Mouse (Mus musculus) cerebellum, adult 2 months (tissue): Measurements from ENCODE around the gene Scarf2. TPM values are rescaled to one million over a fixed set of nuclear protein-coding genes. Genes with fewer than 3 reads are reported as not detected.
A peak's percentile ranks its signal among the peaks of the same experiment; 100 is the strongest.

Experiments used
- DNase-seq, 2 experiments: peaks; one replicate each; pipeline ENCODE4 v3.0.0; 2021
- H3K27ac ChIP-seq: fragments of 200-500 bp; 2 replicates; pipeline ENCODE4 v1.5.1; 2012; ENCODE audit warnings: low read length, control low read depth, inconsistent platforms; ENCODE audit not compliant: insufficient read depth
- H3K27me3 ChIP-seq: fragments of 200-500 bp; 2 replicates; pipeline ENCODE4 v1.6.1; 2012; ENCODE audit warnings: inconsistent platforms, mild to moderate bottlenecking, low read length, moderate library complexity; ENCODE audit not compliant: control insufficient read depth, insufficient read depth
- H3K4me1 ChIP-seq: fragments of 200-500 bp; 2 replicates; pipeline ENCODE4 v1.6.1; 2011; ENCODE audit warnings: low read length; ENCODE audit not compliant: control insufficient read depth, insufficient read depth
- H3K4me3 ChIP-seq: fragments of 200-500 bp; replicated peaks from 2 replicates; pipeline ENCODE3; 2011; ENCODE audit warnings: mild to moderate bottlenecking, low read depth, low read length, control low read depth; ENCODE audit not compliant: insufficient read depth
- CTCF ChIP-seq: fragments of 200-500 bp; IDR thresholded peaks from 2 replicates; pipeline ENCODE4 v1.5.1; 2011; ENCODE audit warnings: low read depth, mild to moderate bottlenecking, control low read depth, low read length, moderate library complexity, borderline replicate concordance; ENCODE audit not compliant: insufficient read depth
- POLR2A ChIP-seq: fragments of 200-500 bp; IDR thresholded peaks from 2 replicates; pipeline ENCODE4 v1.6.1; 2011; ENCODE audit warnings: low read length, control low read depth, borderline replicate concordance; ENCODE audit not compliant: insufficient read depth
- WGBS: fragments of 180-500 bp; shearing (Covaris S2); methylation state at CpG from one replicate; pipeline ENCODE4 v1.1.7; 2018; 5-methylcytosine and 5-hydroxymethylcytosine counted together
- polyA plus RNA-seq: library from polyadenylated mRNA; depleted of rRNA; stranded (reverse); fragments of >200 nt; gene quantifications from 2 replicates; pipeline ENCODE4 v1.2.3, GENCODE M21; 2012

Scarf2 gene
- polyA plus RNA-seq, 1 experiment, result 2.1 TPM

- WGBS, result 6% methylated on average over 18 of the region's 18 CpGs
- H3K27me3 ChIP-seq, result peaks cover 2% of the 10 kb centered on the region; the same call in 1 of the 2 replicates
- DNase-seq, result no peak
- H3K27ac ChIP-seq, result no peak overlapping the region
- H3K4me3 ChIP-seq, result peak overlapping the region; percentile 25
- TF ChIP-seq POLR2A (no peak), CTCF (no peak)
- peaks cover 9% of the 10 kb centered on the region for H3K4me1 ChIP-seq
These were observed 5.4 kb downstream of the Scarf2 start for GRCm38 (mm10) chr16:17802456-17802838.

- 4% methylated on average over 83 of the region's 83 CpGs for WGBS
- H3K4me1 ChIP-seq, result peaks cover 9% of the 10 kb centered on the region
- peaks cover 1% of the 10 kb centered on the region; the same call in 1 of the 2 replicates for H3K27me3 ChIP-seq
- TF ChIP-seq POLR2A, result no peak
- TF ChIP-seq CTCF, result no peak
- peak overlapping the region; percentile 25 for H3K4me3 ChIP-seq
- DNase-seq, result peak in 1 of 2 experiments; percentile 51
- no peak overlapping the region for H3K27ac ChIP-seq
These were observed 6.0 kb downstream of the Scarf2 start for GRCm38 (mm10) chr16:17802839-17803674.

DNA sequence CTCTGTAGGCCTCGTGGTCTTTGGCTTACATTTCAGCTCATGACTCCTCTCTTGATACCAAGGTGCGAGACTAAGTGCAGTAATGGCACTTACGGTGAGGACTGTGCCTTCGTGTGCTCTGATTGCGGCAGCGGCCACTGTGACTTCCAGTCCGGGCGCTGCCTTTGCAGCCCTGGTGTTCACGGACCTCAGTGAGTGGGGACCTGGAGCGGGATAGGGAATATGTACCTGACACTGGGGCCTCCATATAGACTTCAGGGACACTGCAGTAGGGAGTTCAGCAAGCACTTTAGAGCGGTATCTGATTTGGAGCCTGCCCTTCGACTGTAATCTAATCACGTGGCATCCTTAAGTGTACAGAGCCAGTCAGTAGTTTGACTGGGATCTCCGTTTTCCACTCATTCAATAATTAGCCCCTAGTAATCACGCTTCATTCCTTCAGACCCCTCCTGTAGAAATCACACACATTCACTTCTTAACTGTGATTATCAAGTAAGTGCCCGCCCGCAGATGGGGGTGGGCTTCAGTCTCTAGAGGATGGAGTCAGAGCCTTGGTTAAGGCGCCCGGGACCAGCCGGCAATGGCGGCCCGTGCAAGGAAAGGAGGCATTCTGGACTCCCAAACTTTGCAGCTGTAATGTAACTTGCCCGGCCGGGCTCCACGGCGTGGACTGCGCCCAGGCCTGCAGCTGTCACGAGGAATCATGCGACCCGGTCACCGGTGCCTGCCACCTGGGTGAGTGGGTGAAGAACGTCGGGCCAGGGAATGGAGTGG is 6.8 kb downstream of the Scarf2 start:
- 37% methylated on average over 33 of the region's 33 CpGs for WGBS
- Histone ChIP-seq H3K27me3 (peaks cover 1% of the 10 kb centered on the region; the same call in 1 of the 2 replicates), H3K27ac (no peak overlapping the region), H3K4me1 (peaks cover 9% of the 10 kb centered on the region), H3K4me3 (no peak overlapping the region)
- DNase-seq, result no peak
- TF ChIP-seq POLR2A, result no peak
- TF ChIP-seq CTCF, result no peak

DNA sequence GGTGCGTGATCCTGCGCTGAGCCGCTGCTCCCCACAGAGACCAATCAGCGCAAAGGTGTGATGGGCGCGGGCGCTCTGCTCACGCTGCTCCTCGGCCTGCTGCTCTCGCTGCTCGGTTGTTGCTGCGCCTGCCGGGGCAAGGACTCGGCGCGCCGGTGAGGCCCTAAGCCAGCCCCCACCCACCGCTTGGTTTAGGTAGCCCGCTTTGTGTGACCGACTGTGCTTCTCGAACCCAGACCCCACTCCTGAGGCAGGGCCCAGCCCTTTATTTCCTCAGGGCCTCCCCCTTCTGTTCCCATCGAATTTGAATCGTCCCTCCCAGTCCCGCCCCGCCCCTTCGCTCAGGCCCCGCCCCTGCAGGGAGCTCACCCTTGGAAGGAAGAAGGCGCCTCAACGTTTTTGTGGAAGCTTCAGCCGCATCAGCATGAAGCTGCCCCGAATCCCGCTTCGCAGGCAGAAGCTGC is 7.4 kb downstream of the Scarf2 start:
- TF ChIP-seq CTCF (no peak), POLR2A (no peak)
- H3K27me3 ChIP-seq, result peaks cover 1% of the 10 kb centered on the region; the same call in 1 of the 2 replicates
- peaks cover 9% of the 10 kb centered on the region for H3K4me1 ChIP-seq
- H3K27ac ChIP-seq, result no peak overlapping the region
- DNase-seq, result peak in 1 of 2 experiments; percentile 40
- WGBS, result 9% methylated on average over 33 of the region's 33 CpGs
- H3K4me3 ChIP-seq, result no peak overlapping the region

- WGBS, result 44% methylated on average over 7 of the region's 7 CpGs
- no peak for TF ChIP-seq POLR2A
- Histone ChIP-seq H3K27me3 (peaks cover 1% of the 10 kb centered on the region; the same call in 1 of the 2 replicates), H3K4me3 (no peak overlapping the region), H3K4me1 (peaks cover 9% of the 10 kb centered on the region), H3K27ac (no peak overlapping the region)
- DNase-seq, result no peak
These were observed 7.9 kb downstream of the Scarf2 start for GRCm38 (mm10) chr16:17804982-17805381.

GRCm38 (mm10) chr16:17806581-17807191 is 9.6 kb downstream of the Scarf2 start:
- DNase-seq, result peak; percentile 45 to 71
- Histone ChIP-seq H3K4me1 (peaks cover 9% of the 10 kb centered on the region), H3K27me3 (peaks cover 1% of the 10 kb centered on the region; the same call in 1 of the 2 replicates), H3K27ac (0 out of 2 replicates have a peak overlapping the region, but pooled peaks have one; percentile 6), H3K4me3 (peak overlapping the region; percentile 56)
- no peak for TF ChIP-seq CTCF
- TF ChIP-seq POLR2A, result no peak
- 2% methylated on average over 48 of the region's 50 CpGs for WGBS
